In the genomic region with DNA sequence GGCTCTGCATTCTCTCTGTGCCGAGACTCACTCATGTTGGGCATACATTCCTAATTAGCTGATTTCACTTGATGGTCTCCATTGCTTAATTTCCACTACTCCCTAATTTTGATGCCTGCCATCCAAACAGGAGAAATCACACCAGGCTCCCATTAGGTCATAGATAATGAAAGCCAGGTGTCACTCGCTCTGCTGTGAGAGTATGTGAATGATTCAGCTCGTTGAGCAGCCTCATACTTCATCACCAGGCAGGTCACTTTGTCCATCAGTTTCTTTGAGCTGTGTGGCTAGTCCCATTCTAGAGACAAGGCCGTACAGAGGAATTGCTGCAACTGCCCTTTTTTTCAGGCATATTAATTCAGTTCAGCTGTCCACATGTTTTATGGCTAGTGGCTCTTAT, we compare ENCODE assay signal across 25 mouse cellular contexts.
A peak's percentile ranks its signal among the peaks of the same experiment; 100 is the strongest.
DNase-seq lines count a peak whose midpoint lies in the region; ATAC-seq lines count a peak whose summit lies in the region.
"Had no signal": no experiment of that assay in that cellular context is flagged by ENCODE, and none has a peak within 500 bp of the region (broad histone marks: within the 10 kb centered on the region; RNA-seq: fewer than 3 reads in every experiment).

No protein-coding gene starts in this region.

- H3K27ac ChIP-seq in forebrain, embryonic 11.5 days (ENCODE audit: low read depth, low read length), result no peak overlapping the region
- no peak overlapping the region for H3K27ac ChIP-seq in forebrain, embryonic 12.5 days
- H3K27ac ChIP-seq in neural tube, embryonic 14.5 days (ENCODE audit: low read depth, low read length), result 0 out of 2 replicates have a peak overlapping the region, but pooled peaks have one; percentile 16
- H3K27ac ChIP-seq: forebrain, embryonic 10.5 days; forebrain, embryonic 15.5 days; heart, adult 2 months; heart, embryonic 10.5 days; heart, embryonic 13.5 days; hindbrain, postnatal 0 days had no signal

- H3K4me1 ChIP-seq in forebrain, embryonic 11.5 days (replicated peaks; ENCODE audit: control insufficient read depth, insufficient read depth, low read length), result no peaks in the 10 kb centered on the region
- peaks cover 12% of the 10 kb centered on the region; the same call in 1 of the 2 replicates for H3K4me1 ChIP-seq in forebrain, embryonic 12.5 days
- peaks cover 15% of the 10 kb centered on the region for H3K4me1 ChIP-seq in neural tube, embryonic 14.5 days (ENCODE audit: control insufficient read depth, insufficient read depth, low read length)

- WGBS in forebrain, embryonic 11.5 days, result 70% methylated on average over 4 of the region's 4 CpGs
- WGBS in forebrain, embryonic 12.5 days, result 73% methylated on average over 4 of the region's 4 CpGs
- WGBS in neural tube, embryonic 14.5 days, result 58% methylated on average over 4 of the region's 4 CpGs

- H3K9ac ChIP-seq in forebrain, embryonic 11.5 days (ENCODE audit: low read length), result no peak overlapping the region
- H3K9ac ChIP-seq in forebrain, embryonic 12.5 days, result no peak overlapping the region
- no peak overlapping the region for H3K9ac ChIP-seq in neural tube, embryonic 14.5 days (replicated peaks; ENCODE audit: low read depth, low read length)
- H3K9ac ChIP-seq: forebrain, embryonic 15.5 days; heart, embryonic 13.5 days; hindbrain, embryonic 14.5 days had no signal

- H3K27me3 ChIP-seq in forebrain, embryonic 11.5 days (ENCODE audit: control insufficient read depth, insufficient read depth, low read length), result no peaks in the 10 kb centered on the region
- no peaks in the 10 kb centered on the region for H3K27me3 ChIP-seq in forebrain, embryonic 12.5 days
- H3K27me3 ChIP-seq in neural tube, embryonic 14.5 days (ENCODE audit: control insufficient read depth, insufficient read depth, low read length), result no peaks in the 10 kb centered on the region
- H3K27me3 ChIP-seq: forebrain, embryonic 15.5 days; heart, embryonic 13.5 days had no signal

- no peak for ATAC-seq in forebrain, embryonic 11.5 days (replicated peaks; ENCODE audit: low FRiP score)
- no peak for ATAC-seq in forebrain, embryonic 12.5 days (ENCODE audit: low FRiP score)
- no peak for ATAC-seq in neural tube, embryonic 14.5 days (ENCODE audit: low read depth)
- ATAC-seq: activated CD4-positive, CD25-positive, alpha-beta regulatory T cell, adult 4 months; forebrain, embryonic 15.5 days; hindbrain, postnatal 0 days; intestine, postnatal 0 days had no signal

- no peaks in the 10 kb centered on the region for H3K9me3 ChIP-seq in forebrain, embryonic 11.5 days (ENCODE audit: control insufficient read depth, low read length)
- H3K9me3 ChIP-seq in forebrain, embryonic 12.5 days, result no peaks in the 10 kb centered on the region
- H3K9me3 ChIP-seq in neural tube, embryonic 14.5 days (ENCODE audit: control insufficient read depth, low read length), result no peaks in the 10 kb centered on the region
- H3K9me3 ChIP-seq: forebrain, embryonic 10.5 days; forebrain, embryonic 15.5 days; heart, embryonic 10.5 days; heart, embryonic 13.5 days had no signal

- DNase-seq in forebrain, embryonic 11.5 days (ENCODE audit: low spot score), result peak; percentile 29
- peak; percentile 62 for DNase-seq in 3T3-L1 (ENCODE audit: low read depth, low spot score)
- peak; percentile 46 for DNase-seq in MN1 (ENCODE audit: low spot score)
- DNase-seq in lung, postnatal 36 days, result no peak
- DNase-seq: adrenal gland, adult 8-10 months; adrenal gland, postnatal 25 days; cerebellum, adult 11-12 months; cerebellum, adult 8-10 months; cerebellum, postnatal 10 days; cerebellum, postnatal 36 days; gastrocnemius, postnatal 10 days; gastrocnemius, postnatal 36 days; heart, adult 2 months; heart, postnatal 14 days; heart, postnatal 4 days had no signal

- no peaks in the 10 kb centered on the region for H3K36me3 ChIP-seq in forebrain, embryonic 11.5 days (ENCODE audit: control insufficient read depth, insufficient read depth, low read length)
- H3K36me3 ChIP-seq in forebrain, embryonic 12.5 days (replicated peaks), result peaks cover 6% of the 10 kb centered on the region; the same call in 1 of the 2 replicates
- peaks cover 6% of the 10 kb centered on the region; the same call in 1 of the 2 replicates for H3K36me3 ChIP-seq in neural tube, embryonic 14.5 days (ENCODE audit: control insufficient read depth, insufficient read depth, low read length)

- no peak overlapping the region for H3K4me2 ChIP-seq in forebrain, embryonic 11.5 days (ENCODE audit: low read depth, low read length, severe bottlenecking)
- H3K4me2 ChIP-seq in forebrain, embryonic 12.5 days, result no peak overlapping the region
- no peak overlapping the region for H3K4me2 ChIP-seq in neural tube, embryonic 14.5 days (ENCODE audit: low read depth, low read length)
- H3K4me2 ChIP-seq: forebrain, embryonic 15.5 days; heart, embryonic 13.5 days; hindbrain, embryonic 14.5 days had no signal

- no peak overlapping the region for H3K4me3 ChIP-seq in forebrain, embryonic 11.5 days (ENCODE audit: low read depth, low read length)
- no peak overlapping the region for H3K4me3 ChIP-seq in forebrain, embryonic 12.5 days (replicated peaks)
- H3K4me3 ChIP-seq in neural tube, embryonic 14.5 days (ENCODE audit: low read depth, low read length), result no peak overlapping the region
- H3K4me3 ChIP-seq: forebrain, embryonic 10.5 days; forebrain, embryonic 15.5 days; heart, adult 2 months; heart, embryonic 10.5 days; heart, embryonic 13.5 days had no signal
